Mouse (Mus musculus) left cerebral cortex, adult 18-20 months (tissue): ENCODE results near the gene Chd4. TPM values are rescaled to one million over a fixed set of nuclear protein-coding genes. Genes with fewer than 3 reads are reported as not detected.
A peak's percentile ranks its signal among the peaks of the same experiment; 100 is the strongest.
"Not testable (repeated sequence)": the region's sequence is repeated elsewhere in the genome, so short reads cannot be mapped to it uniquely, and the experiment has no call there.

Experiments
- DNase-seq, 2 experiments: peaks; one replicate each; pipeline ENCODE4 v3.0.0; 2021 to 2022; ENCODE audit warnings: low spot score in 2 of 2, mixed read lengths in 1 of 2
- total RNA-seq, 2 experiments: library from RNA; stranded (reverse); gene quantifications; 2 replicates each; pipeline ENCODE4 v1.2.3; 2021

The Chd4 gene
- total RNA-seq, 2 experiments from 2014 or later = 147 to 150 TPM

GRCm38 (mm10) chr6:125158944-125159492 is 63.2 kb downstream of the Chd4 start:
- DNase-seq = no peak

DNA sequence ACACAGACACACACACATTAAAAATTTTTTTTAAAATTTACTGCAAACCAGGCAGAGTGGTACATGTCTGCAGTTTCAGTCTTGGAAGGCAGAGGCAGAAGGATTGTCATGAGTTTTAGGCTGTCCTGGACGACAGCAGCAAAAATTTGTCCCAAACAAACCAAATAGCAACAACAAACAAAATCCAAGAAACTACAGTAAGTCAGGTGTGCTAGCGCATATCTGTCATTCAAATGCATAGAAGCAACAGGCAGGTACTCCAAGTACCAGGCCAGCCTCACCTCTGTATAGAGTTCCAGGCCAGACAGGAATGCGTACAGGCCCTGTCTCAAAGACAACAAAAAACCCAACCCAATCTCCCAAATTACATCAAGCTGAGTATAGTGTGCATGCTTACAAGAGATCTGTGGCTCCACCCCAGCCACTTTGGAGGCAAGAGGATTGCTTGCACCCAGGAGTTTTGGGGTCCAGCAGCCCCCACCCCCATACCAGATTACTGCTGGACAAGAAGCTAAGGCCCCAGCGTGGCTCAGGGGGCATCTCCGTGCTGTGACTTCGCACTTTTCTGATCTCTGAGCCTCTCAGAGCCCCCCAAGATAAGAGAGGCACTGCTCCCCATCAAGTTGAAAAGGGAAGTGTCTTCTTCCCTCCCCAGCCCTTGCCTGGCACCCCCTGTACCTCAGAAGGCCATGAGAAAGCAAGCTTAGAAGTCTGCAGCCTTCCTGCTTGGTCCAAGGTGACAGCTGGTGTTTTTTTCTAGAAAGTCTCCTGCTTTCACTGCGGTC is 64.2 kb downstream of the Chd4 start:
- no peak for DNase-seq

DNA sequence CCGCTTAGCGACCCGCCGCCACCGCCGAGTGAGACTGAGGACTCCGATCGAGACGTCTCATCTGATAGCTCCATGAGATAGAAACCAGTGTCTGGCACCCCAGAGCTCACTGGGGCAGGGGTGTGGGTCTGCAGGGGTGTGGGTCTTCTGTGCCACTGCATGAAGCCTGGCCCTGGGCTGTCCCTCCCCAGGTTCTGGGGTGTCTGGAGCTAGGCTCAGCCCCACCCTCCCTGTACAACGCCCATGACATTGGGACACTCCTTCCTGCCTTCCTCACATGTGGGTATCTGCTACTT is 64.7 kb downstream of the Chd4 start:
- DNase-seq = no peak

DNA sequence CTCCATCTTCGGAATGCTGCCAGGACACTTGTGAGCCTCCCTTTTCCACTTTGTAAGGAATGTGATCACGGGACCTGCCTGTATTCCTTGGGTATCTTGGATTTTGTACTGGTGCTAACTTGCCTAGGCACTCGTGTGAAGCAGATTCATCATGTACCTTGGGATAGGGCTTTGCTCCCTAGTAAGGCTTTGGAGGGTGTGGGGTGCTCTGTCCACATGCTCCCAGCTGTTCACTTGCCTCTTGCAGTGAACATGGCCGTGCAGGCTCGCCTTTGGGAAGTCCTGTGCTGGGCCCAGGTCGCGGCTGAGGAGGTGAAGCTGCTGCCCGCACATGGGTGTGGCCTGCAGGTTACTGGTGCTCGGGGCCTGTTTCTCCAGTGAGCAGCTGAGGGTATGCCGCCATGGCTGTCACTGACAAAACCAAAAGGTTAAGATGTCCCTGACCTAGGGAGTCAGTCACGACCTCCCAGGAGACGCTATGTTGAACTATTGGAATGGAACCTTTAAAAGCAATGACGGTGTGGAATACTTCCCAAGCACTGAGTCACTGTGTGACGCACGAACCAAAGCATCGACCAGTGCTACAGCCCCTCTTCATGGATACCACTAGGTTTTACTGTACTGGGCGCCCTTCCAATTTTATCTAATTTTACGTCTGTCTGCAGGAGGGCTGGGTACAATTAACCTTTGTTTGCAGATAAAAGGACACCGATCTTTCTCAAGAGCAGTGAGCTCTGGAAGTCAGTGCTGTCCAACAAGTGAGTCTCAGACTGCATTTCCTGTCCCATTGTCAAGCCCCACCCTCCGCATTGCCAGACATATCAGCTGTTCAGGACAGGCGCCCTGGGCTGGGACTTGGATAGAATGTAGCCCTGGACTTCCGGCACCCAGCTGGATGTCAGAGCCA is 65.3 kb downstream of the Chd4 start:
- DNase-seq = peak; percentile 39 to 59

GRCm38 (mm10) chr6:125161971-125162370 is 66.2 kb downstream of the Chd4 start:
- peak; percentile 68 to 69 for DNase-seq

DNA sequence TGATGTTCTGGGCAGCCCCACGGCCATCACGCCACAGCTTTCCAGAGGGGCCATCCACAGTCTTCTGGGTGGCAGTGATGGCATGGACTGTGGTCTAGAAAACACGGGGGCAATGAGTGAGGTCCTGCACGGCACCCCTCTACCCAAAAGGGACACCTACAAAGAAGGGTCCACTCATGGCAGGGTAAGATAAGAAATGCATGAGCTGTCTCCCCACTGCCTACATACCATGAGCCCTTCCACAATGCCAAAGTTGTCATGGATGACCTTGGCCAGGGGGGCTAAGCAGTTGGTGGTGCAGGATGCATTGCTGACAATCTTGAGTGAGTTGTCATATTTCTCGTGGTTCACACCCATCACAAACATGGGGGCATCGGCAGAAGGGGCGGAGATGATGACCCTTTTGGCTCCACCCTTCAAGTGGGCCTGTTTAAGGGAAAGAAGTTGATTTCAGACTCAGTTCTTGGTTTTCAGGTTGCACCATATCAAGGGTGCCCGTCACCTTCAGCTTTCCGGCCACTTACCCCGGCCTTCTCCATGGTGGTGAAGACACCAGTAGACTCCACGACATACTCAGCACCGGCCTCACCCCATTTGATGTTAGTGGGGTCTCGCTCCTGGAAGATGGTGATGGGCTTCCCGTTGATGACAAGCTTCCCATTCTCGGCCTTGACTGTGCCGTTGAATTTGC is 67.0 kb downstream of the Chd4 start:
- DNase-seq = not testable (repeated sequence)

- DNase-seq = peak in 1 of 2 experiments; percentile 39
Measured at GRCm38 (mm10) chr6:125163801-125164657, 68.2 kb downstream of the Chd4 start.

DNA sequence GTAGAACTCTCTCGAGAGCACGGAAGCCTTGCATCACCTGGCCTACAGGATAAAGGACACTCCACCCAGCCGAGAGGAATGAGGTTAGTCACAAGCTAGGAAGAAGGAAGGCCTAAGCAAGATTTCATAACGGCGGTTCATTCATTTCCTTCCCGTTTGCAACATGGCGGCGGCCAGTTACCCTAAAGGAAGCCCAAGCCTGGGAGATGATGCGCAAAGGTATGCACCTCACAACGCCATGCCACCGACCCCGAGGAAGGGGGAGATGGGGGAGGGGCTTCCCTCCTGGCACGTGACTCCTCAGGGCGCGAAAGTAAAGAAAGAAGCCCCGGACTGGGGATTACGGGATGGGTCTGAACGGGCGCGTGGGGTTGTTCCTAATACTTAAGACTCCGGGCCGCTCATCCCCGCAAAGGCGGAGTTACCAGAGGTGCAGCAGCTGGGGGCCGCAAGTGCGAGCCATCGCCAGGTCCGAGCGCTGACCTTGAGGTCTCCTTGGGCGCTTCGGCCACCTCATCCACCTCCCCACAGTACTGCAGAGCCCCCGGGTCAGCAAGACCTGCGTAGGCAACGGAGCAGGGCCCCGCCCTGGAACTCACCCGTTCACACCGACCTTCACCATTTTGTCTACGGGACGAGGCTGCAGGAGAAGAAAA is 69.0 kb downstream of the Chd4 start:
- DNase-seq = peak; percentile 39 to 42

- DNase-seq = peak; percentile 93 to 95
Measured at GRCm38 (mm10) chr6:125165328-125165891, 69.6 kb downstream of the Chd4 start.

DNA sequence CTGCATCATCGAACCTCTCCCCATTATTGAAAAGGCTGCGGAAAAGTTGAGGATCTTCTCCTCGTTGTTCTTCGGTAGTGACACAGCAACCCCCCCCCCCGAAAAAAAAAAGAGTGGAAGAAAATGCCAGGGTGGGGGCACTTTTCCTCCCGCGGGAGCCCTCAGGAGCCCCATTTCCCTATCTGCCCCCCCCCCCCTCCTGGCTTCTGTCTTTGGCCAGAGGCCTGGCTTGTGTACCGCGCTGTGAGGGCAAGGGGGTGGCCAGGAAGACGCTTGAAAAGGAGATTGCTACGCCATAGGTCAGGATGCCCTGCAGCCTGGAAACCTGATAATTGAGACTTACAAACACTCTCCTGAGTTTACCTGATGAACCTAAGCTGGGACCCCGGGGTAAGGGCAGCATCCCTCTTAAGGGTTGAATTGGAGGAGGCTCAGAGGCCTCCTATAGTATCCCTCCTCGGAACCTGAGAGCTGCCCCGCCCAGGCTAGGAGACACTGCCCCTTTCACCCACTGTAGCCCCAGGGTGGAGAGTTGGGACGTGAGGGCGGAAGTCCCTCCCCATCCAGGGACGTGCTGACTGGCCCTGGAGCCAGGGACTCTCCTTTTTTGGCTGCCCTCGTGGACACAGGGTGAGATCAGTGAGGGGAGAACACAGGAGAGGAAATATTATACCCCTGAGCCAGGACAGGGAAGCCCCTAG is 70.4 kb downstream of the Chd4 start, which contains the start of gene Gapdh:
TSS of gene Gapdh (minus strand) at position 417 of the 701 bp plus-strand sequence.
- DNase-seq = peak; percentile 36 to 44

- DNase-seq = peak; percentile 34 to 49
Measured at GRCm38 (mm10) chr6:125166861-125167650, 71.3 kb downstream of the Chd4 start.

DNA sequence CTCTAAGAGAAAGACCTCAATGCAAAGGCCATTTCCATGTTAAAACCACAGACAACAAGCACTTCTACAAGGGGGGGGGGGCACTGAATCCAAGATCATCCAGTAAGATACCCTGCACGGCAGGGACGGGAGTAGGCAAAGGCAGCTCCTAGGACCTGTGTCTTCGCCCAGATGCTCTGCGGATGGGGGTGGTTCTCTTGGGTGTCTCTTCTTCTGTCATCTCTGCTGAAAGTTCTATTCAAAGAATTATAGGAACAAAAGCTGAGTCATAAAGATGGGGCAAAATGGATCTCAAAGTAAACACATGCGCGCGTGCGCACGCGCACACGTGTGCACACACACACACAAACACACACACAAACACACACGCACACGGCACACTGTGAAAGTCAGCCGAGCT is 72.3 kb downstream of the Chd4 start:
- DNase-seq = peak in 1 of 2 experiments; percentile 42

DNA sequence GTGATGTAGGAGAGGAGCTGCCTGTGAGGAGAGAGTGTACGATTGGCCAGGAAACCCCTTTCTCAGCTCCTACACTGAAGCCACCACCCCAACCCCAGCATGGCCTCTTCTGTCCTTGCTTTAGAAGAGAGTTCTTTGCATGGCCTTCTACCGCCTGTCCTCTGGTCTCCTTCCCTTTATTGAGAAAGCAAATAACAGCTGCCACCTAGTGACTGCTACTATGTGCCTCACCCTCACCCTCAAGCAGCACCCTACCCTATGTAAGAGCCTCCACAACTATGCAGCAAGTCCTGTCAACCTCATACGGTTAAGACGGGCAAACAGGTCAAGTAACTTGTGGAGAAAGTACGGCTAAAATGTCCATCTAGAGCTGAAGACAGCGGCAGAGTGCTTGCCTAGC is 74.4 kb downstream of the Chd4 start:
- DNase-seq = no peak

DNA sequence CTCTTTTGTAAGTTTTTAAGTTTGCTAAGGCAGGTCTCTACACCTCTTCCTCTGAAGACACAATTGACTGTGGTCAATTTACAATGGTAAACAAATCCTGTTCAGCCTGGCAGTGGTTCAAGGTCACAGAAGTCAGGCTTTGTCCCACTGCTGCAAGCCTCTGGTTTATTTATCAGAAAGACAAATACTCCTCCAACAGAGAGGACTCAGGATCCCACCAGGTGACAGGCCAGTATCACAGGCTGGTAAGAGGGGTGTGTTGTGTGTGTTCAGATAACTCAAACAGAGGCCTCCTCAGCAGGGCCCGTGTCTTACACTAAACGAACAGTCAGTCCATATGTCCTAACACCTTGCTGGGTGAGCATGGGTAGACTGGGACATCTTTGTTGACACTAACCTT is 76.7 kb downstream of the Chd4 start:
- DNase-seq = no peak

- DNase-seq = no peak
Measured at GRCm38 (mm10) chr6:125173256-125173655, 77.5 kb downstream of the Chd4 start.

DNA sequence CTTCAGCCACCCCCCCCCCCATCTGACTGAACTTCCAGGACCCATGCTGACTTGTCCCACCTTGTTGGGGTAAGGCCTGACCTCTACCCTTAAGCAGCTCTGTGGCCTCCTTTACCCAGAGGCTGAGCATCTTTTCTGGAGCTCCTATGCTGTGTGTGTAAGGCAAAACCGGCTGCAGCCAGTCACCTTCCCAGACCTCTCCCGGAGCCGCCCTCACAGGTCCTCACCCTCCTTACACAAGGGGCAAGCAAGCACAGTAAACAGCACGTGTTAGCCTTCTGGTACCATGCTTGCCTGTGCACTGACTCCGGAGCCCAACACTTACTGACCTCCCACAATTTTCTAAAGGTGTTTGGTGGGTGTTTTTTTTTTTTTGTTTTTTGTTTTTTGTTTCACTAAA is 79.7 kb downstream of the Chd4 start:
- DNase-seq = no peak

DNA sequence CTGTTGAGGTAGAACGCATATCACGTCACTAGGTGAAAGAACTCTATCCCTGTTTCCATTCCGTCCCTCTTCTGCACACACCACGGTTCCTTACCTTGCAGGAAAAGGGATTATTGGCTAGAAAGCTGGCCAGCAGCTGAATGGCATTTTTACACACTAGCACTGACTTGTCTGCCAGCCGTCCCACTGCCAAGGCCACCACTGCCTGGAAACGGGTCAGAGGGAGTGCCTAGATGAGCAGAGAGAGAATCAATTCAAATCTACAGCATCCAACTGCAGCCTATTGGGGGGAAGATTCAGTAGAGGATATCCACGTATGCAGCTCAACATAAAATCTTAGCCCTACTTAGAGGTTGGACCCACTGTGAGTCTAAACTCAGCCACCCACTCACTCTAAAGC is 83.8 kb downstream of the Chd4 start:
- DNase-seq = no peak
